Mouse (Mus musculus) liver, embryonic 14.5 days (tissue): ENCODE measurements around the gene 2610528A11Rik. TPM values are rescaled to one million over a fixed set of nuclear protein-coding genes. Genes with fewer than 3 reads are reported as not detected.

Experiments used
- ATAC-seq: fragments of 200-750 bp; cut with Nextera tagmentation; 2 replicates; pipeline ENCODE4 v1.8.0; 2017; ENCODE audit warnings: moderate number of reproducible peaks, mild to moderate bottlenecking, moderate library complexity; ENCODE audit not compliant: insufficient read depth
- DNase-seq, 3 experiments: peaks; one replicate each; pipeline ENCODE4 v3.0.0-alpha.2; 2012 to 2013; ENCODE audit warnings: low read depth in 3 of 3, low spot score in 3 of 3
- H3K27ac ChIP-seq: fragments of 300-500 bp; sonication (generic); 2 replicates; pipeline ENCODE4 v1.5.1; 2014; ENCODE audit warnings: moderate library complexity, mild to moderate bottlenecking, control low read depth, inconsistent platforms
- H3K27me3 ChIP-seq: fragments of 300-500 bp; sonication (generic); 2 replicates; pipeline ENCODE4 v1.6.1; 2014; ENCODE audit warnings: mild to moderate bottlenecking, low read length, moderate library complexity; ENCODE audit not compliant: control insufficient read depth, insufficient read depth
- H3K36me3 ChIP-seq: fragments of 300-500 bp; sonication (generic); replicated peaks from 2 replicates; pipeline ENCODE4 v1.6.1; 2014; ENCODE audit warnings: low read depth; ENCODE audit not compliant: control insufficient read depth, insufficient read depth
- H3K4me1 ChIP-seq, 2 experiments: fragments of 200-500 bp in 1 of 2; fragments of 300-500 bp in 1 of 2; sonication (generic) in 1 of 2; replicated peaks; 2 replicates each; pipeline ENCODE4 v1.6.1; 2012 to 2014; ENCODE audit warnings: antibody characterized with exemption in 1 of 2, inconsistent platforms in 1 of 2, low read length in 1 of 2; ENCODE audit not compliant: control insufficient read depth in 2 of 2, insufficient read depth in 2 of 2
- H3K4me2 ChIP-seq: fragments of 300-500 bp; sonication (generic); 2 replicates; pipeline ENCODE4 v1.6.1; 2014; ENCODE audit warnings: low read depth, mild to moderate bottlenecking, control low read depth, moderate library complexity
- H3K4me3 ChIP-seq, 2 experiments: fragments of 200-500 bp in 1 of 2; fragments of 300-500 bp in 1 of 2; sonication (generic) in 1 of 2; 2 replicates each; pipeline ENCODE4 v1.5.1; 2012 to 2014; ENCODE audit warnings: low read depth in 2 of 2, low read length in 2 of 2, mild to moderate bottlenecking in 2 of 2, control low read depth in 1 of 2, inconsistent platforms in 1 of 2, moderate library complexity in 1 of 2; ENCODE audit not compliant: insufficient read depth in 1 of 2
- H3K9ac ChIP-seq: fragments of 300-500 bp; sonication (generic); replicated peaks from 2 replicates; pipeline ENCODE4 v1.6.1; 2014; ENCODE audit warnings: mild to moderate bottlenecking, control low read depth, moderate library complexity
- H3K9me3 ChIP-seq: fragments of 300-500 bp; sonication (generic); 2 replicates; pipeline ENCODE4 v1.6.1; 2016; ENCODE audit warnings: low read length, mixed read lengths; ENCODE audit not compliant: control insufficient read depth
- CTCF ChIP-seq: IDR thresholded peaks from 2 replicates; pipeline ENCODE4 v1.5.1; 2016; ENCODE audit warnings: antibody characterized with exemption, low read depth, control low read depth
- EP300 ChIP-seq: IDR thresholded peaks from 2 replicates; pipeline ENCODE4 v1.6.1; 2016; ENCODE audit warnings: antibody characterized with exemption, low read depth
- WGBS: fragments of 180-500 bp; shearing (Covaris S2); extraction: QIAGEN DNeasy Blood & Tissue Kit; methylation state at CpG from one replicate; pipeline ENCODE4 v1.1.7; 2014; ENCODE audit not compliant: insufficient replicate concordance; 5-methylcytosine and 5-hydroxymethylcytosine counted together
- polyA plus RNA-seq, 2 experiments: library from polyadenylated mRNA; depleted of rRNA in 1 of 2; stranded (reverse) in 1 of 2; unstranded in 1 of 2; fragments of >200 nt; fragmentation: Nextera tagmentation in 1 of 2; extraction: Ambion mirVana in 1 of 2; gene quantifications; 2 replicates each; pipeline versions ENCODE4 v1.2.1 to v1.2.3; 2012 to 2014

2610528A11Rik gene
- polyA plus RNA-seq, 2 experiments = 0.35 TPM; not detected in 1

DNA sequence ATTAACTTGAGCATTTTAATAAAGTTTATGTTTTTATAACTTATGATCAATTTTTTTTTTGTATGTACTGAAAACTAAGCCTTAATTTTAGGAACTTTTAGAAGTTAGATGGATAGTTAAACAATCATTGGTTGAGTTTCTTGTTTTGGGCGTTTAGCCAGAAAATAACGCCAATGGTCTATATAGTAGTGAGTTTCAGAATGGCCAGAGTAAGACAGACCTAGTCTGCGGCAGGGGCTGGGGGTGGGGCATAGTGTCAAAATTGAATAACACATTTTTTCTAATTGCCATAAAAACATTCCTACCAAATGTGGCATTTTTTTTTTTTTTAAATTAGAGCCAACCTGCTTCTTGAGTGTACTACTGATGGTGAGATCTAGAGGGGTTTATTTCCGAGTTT, 22.3 kb upstream of the 2610528A11Rik start:
- Histone ChIP-seq H3K27ac (no peak overlapping the region), H3K36me3 (peaks cover 23% of the 10 kb centered on the region), H3K27me3 (no peaks in the 10 kb centered on the region), H3K9me3 (no peaks in the 10 kb centered on the region), H3K4me1 (peaks cover 0 to 2% of the 10 kb centered on the region in 2 experiments; a peak in 2 of 4 replicates), H3K4me3 (no peak overlapping the region), H3K4me2 (peak overlapping the region; percentile 11; the same call in 1 of the 2 replicates), H3K9ac (no peak overlapping the region)
- DNase-seq = no peak
- TF ChIP-seq CTCF (no peak), EP300 (no peak)
- 71% methylated on average over 4 of the region's 4 CpGs for WGBS
- no peak for ATAC-seq

DNA sequence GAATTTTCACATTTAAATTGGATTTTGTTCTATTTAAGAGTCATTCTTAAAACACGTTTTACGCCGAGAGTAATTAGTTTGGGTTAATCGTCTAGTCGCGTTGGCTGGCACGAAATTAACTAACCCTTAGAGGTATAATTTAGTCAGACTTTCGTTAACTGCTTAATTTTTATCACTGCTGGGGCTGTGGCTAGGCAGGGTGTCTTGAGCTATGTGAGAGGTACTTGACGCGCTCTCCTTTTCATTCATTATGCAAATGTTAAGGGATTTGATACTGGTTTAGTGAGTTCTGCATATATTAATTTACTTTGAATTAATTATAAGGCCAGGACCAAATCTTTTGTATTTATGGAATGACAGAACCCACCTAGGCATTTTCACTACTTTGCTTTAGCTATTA, 21.8 kb upstream of the 2610528A11Rik start:
- Histone ChIP-seq H3K9me3 (no peaks in the 10 kb centered on the region), H3K4me3 (peak overlapping the region; percentile 74 to 91), H3K27me3 (no peaks in the 10 kb centered on the region), H3K27ac (peak overlapping the region; percentile 86), H3K4me1 (peaks cover 0 to 2% of the 10 kb centered on the region in 2 experiments; a peak in 2 of 4 replicates), H3K36me3 (peaks cover 26% of the 10 kb centered on the region), H3K9ac (peak overlapping the region; percentile 94), H3K4me2 (peak overlapping the region; percentile 77)
- ATAC-seq (peak; percentile 30; the same call in 1 of the 2 replicates), DNase-seq (no peak)
- TF ChIP-seq CTCF (no peak), EP300 (no peak)
- WGBS = 3% methylated on average over 10 of the region's 10 CpGs

DNA sequence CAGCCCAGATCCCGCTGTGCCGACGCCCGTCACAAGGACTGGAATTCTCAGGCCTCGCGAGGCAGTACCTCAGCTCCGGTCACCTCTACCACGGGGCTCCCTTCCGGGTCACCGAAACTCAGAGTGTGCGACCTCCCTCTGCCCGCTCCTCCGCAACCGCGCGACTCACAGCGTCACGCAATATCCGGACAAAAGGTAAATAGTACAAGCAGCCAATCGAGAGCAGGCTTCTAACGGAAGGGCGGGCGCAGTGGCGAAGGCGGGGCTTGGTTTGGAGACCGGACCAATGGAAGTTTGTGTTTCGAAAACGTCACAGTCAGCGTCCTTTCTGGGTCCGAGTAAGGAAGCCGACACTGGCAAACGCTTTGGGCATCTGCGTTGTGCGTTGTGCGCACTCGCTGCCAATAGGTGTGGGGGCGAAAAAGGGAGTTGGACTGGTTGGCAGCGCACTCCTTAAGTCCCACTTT, 21.3 kb upstream of the 2610528A11Rik start, which contains the start of gene Ghitm:
Gene Ghitm (minus strand): TSS at position 146 of the 467 bp plus-strand sequence.
- Histone ChIP-seq H3K27ac (peak within 1 kb of the TSS; percentile 86), H3K36me3 (peaks cover 32% of the 10 kb centered on the region), H3K27me3 (no peaks in the 10 kb centered on the region), H3K4me3 (peak within 1 kb of the TSS; percentile 74 to 91), H3K9ac (peak within 1 kb of the TSS; percentile 94), H3K4me1 (peaks cover 0 to 2% of the 10 kb centered on the region in 2 experiments; a peak in 2 of 4 replicates), H3K4me2 (peak within 1 kb of the TSS; percentile 77), H3K9me3 (no peaks in the 10 kb centered on the region)
- TF ChIP-seq EP300 (no peak), CTCF (peak; percentile 19; the same call in 1 of the 2 replicates)
- ATAC-seq (peak; percentile 97), DNase-seq (peak; percentile 94 to 95 (median 94))
- WGBS = under 1% methylated on average over 38 of the region's 38 CpGs

DNA sequence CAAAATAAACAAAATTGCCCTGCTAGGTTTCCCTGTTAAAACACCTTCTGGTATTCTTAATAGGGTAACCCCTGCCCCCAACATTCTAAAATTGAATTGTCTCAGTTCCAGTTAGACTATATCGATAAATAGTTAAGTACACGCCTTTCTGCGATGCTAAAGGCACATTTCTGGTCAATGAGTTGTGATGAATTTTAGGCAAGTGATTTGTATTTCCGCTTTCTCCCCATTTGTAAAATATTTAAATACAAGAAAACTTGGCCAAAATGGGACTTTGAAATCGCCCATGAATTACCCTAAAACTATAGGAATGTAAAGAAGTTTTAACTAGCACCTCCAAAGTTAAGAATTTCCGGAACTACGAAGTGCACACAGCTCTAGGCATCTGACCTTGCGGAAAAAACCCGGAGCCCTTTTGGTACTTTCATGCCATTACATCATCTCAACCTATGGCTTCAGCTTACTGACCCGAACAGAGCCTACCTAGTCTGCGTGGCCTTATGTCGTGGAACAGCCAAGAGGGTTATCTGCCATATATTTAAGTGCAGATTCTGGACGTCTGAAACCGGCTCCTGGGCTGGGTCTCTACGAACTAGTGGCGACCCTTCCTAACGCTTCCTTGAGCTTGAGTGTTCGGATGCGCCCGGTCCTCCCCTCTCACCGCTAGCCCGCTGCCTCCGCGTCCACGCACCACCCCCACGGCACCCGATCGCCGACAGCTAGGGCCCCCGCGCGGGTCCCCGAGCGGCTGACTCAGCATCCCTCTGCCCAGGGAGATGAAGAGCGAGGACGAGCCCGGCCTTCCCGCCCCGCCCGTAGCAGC, 20.7 kb upstream of the 2610528A11Rik start:
- WGBS = 1% methylated on average over 40 of the region's 40 CpGs
- Histone ChIP-seq H3K4me3 (peak overlapping the region; percentile 74 to 91), H3K9ac (peak overlapping the region; percentile 94), H3K4me2 (peak overlapping the region; percentile 77), H3K27ac (peak overlapping the region; percentile 86), H3K27me3 (no peaks in the 10 kb centered on the region), H3K36me3 (peaks cover 33% of the 10 kb centered on the region), H3K9me3 (no peaks in the 10 kb centered on the region), H3K4me1 (peaks cover 0 to 2% of the 10 kb centered on the region in 2 experiments; a peak in 2 of 4 replicates)
- DNase-seq (peak; percentile 35 to 38 (median 36)), ATAC-seq (peak; percentile 82)
- TF ChIP-seq CTCF (no peak), EP300 (no peak)

DNA sequence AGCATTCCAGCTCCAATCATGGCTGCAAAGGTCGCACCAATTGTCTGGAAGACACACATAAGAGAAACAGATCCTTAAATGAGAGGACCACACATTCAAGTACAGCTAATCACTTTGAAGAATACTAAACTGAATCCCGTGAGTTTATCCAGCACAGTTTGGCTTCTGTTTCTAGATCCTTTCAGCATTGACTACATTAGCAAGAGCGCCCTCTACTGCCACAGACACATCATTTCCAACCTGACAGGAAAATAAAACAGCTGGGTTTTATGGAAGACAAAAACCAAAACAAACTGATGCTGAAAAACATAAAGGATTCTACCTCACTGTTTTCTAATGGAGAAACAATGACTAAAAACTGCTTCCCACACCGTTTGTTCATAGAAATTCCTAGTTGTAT, 13.8 kb upstream of the 2610528A11Rik start:
- TF ChIP-seq CTCF = peak; percentile 67
- TF ChIP-seq EP300 = no peak
- Histone ChIP-seq H3K4me1 (no peaks in the 10 kb centered on the region), H3K4me2 (no peak overlapping the region), H3K9ac (no peak overlapping the region), H3K27me3 (no peaks in the 10 kb centered on the region), H3K27ac (no peak overlapping the region), H3K4me3 (no peak overlapping the region), H3K36me3 (peaks cover 83% of the 10 kb centered on the region), H3K9me3 (no peaks in the 10 kb centered on the region)
- 51% methylated on average over 4 of the region's 4 CpGs for WGBS
- no peak for ATAC-seq
- peak; percentile 22 to 25 (median 22) for DNase-seq
